Mouse (Mus musculus) adrenal gland, postnatal 36 days (tissue): Measurements from ENCODE around the gene Tmem260. TPM values are rescaled to one million over a fixed set of nuclear protein-coding genes. Genes with fewer than 3 reads are reported as not detected.

ENCODE experiments used
- DNase-seq, 2 experiments: peaks; one replicate each; pipeline ENCODE4 v3.0.0; 2021; ENCODE audit warnings: mixed read lengths in 1 of 2
- total RNA-seq, 2 experiments: library from RNA; stranded (reverse); gene quantifications; 2 replicates each; pipeline ENCODE4 v1.2.3; 2021

The Tmem260 gene
- total RNA-seq, 2 experiments from 2014 or later = 31.1 to 34.0 TPM

DNA sequence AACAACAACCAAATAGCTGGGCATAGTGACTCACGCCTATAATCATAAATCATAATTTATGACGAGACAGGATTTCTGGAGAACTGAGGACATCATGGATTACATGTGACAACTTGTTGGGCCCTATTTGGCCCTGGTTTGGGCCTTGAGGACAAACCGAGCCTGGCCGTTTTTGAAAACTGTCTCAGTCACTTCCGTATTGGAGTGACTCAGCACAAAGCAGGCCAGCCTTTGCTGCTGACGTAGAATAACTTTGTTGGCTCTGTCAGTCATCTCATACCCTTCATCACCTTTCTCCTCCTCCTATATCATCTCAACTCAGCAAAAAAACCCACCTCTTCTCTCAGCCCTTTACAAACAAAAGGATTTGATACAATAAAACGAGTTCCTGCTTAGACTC is 103.8 kb downstream of the Tmem260 start:
- DNase-seq = no peak

DNA sequence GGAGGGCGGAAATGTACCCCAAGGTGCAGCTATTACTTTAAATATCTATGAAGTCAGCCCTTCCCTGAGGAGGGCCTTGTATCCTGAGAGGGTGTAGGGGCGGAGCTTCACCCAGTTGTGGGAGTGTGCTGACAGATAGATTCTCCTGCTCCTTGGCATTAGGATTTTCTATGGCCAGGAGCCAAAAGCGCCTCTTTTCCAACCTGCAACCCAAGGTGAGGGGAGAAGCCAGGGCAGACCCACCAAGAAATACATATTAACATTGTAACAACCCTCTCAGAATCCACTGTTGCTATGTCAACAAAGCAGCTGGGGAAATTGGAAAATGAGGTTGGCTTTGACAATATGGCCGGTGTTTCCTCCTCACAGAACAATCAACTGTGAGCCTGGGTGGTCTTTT is 107.3 kb downstream of the Tmem260 start:
- DNase-seq = no peak

DNA sequence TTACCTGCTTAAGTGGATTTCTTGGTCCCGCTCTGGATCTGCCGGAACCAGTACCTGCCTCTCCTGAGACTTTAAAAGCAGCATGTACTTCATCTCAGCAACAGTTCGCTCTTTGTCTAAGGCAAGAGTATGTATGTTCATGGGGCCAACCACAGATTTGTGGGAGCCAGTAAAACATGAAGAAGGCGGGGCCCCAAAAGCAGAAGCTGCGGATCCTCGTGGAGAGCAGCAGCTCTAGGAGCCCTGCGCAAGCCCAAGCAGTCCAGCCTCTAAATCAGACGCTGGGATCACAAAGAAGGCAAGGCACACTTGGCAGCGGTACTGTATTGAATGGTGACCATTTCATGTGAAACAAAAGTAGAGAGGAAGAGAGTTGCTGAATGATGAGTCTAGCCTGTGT is 107.8 kb downstream of the Tmem260 start:
- no peak for DNase-seq

GRCm38 (mm10) chr14:48558975-48559374 is 113.1 kb downstream of the Tmem260 start:
- no peak for DNase-seq

GRCm38 (mm10) chr14:48559736-48560135 is 113.8 kb downstream of the Tmem260 start:
- no peak for DNase-seq

DNA sequence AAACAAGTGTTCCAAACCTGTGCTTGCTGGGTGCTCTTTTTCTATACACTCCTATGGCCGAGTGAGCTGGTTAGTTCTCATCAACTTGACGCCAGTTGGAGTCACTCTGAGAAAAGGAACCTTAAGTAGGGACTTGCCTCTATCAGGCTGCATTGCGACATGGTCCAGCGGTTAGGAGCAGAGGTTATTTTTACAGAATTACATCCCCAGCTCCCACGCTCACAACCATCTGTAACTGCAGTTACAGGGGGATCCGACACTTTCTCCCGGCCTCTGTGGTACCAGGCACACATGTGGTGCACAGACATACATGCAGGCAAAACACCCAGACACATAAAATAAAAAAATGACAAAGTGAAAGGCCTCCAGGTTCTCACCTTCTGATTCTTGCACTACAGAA is 120.7 kb downstream of the Tmem260 start:
- DNase-seq = no peak

Other genes with a start within 250 kb of the Tmem260 start
- not detected for gene Otx2, start 227.7 kb downstream of the Tmem260 start, total RNA-seq